Mouse (Mus musculus): ENCODE measurements at regions not wholly inside any gene's neighbourhood (a gene's known extent, or its start where the extent isn't known, plus 50 kb on each side); places are given as distances from the start of the nearest gene placed in this dataset.
A peak's percentile ranks its signal among the peaks of the same experiment; 100 is the strongest.
"Not testable (repeated sequence)": the region's sequence is repeated elsewhere in the genome, so short reads cannot be mapped to it uniquely, and the experiment has no call there.

DNA sequence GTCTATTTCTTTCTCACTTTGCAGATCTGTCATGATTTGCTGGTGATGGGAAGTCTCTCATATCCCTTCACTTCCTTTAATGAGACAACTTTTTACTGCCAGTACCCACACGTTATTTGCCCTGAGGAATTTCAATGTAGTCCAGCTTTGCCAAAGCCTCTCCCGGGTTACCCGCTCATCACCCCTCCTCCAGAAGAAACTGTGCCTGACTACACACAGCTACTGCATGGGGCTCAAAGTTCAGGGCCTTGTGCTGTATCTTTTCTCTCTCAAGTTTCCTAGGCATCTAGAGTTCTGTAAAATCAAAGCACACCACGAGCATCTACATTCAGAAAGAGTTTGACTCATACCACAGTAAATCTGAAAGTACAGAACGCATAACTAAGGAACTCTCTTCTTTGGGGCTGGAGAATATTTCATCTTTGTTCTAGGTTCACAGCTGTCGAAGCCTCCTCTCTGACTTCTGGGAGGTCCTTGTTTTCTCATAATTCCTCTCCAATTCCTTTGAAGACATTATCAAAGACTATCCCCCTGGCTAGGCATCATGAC lies 328.4 kb upstream of the Tmc3 start:
- DNase-seq = no peak

GRCm38 (mm10) chr7:83258363-83258916 lies 326.3 kb upstream of the Tmc3 start:
- no peak for DNase-seq

- no peak for DNase-seq
Observed at GRCm38 (mm10) chr7:83261489-83261888, 323.2 kb upstream of the Tmc3 start.

DNA sequence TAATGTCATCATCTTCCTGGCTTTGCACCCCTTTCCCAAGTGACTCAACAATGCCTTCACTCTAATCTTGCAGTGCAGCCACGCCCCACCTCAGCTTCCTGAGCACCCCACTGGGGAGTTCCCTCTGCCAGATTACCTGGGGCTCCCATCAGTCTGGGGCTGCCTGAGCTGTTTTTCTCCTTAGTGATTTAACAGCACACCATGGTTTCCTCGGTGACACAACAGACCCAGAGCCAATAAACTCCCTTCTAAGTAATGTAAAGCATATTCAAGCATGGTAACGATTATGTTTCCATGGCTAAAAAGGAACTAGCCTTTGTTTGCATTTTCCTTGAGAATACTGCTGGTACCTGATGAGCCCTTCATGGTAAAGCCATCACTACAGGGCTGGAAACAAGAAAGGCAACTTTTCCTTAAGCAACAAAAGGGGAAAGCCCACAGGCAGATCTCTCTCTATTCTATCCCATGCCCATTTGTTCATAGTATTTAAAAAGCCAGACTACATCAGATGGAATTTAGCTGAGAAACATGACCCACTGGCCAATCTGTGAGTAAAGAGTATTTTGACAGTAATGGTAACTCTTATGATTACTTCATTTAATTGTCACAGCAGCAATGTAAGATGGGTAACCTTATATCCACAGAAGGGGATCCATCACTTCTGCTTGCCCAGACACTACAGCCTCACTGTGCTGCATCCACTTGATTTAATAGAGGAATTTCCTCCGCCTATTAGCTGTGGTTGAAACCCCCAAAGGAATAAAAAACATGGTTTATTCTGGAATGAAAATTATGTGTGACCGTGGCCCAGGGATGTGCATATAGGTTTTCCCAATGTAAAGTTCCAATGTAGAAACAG lies 294.6 kb upstream of the Tmc3 start:
- no peak for DNase-seq

GRCm38 (mm10) chr7:83307112-83307511 lies 277.6 kb upstream of the Tmc3 start:
- no peak for DNase-seq

DNA sequence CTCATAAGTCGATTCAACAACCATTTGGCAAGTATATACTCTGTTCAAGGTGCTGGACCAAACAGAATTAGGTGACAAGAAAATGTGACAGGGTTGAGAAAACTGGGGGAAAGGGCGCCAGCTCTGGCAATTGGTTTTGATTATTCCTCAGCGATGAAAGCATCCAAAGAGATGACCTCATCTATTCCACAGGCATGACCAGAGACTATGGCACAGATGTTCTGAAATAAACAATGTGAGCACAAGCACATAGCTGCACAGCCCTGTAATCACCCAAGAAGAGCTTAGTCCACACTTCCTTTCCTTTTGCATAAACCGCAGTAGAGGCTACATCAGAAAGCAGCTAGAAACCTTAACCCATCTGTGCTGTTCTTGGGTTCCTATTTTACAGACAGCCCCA lies 272.6 kb upstream of the Tmc3 start:
- DNase-seq = no peak

GRCm38 (mm10) chr7:83329809-83330412 lies 254.8 kb upstream of the Tmc3 start:
- no peak for DNase-seq

GRCm38 (mm10) chr7:83347103-83347754 lies 237.5 kb upstream of the Tmc3 start:
- no peak for DNase-seq

DNA sequence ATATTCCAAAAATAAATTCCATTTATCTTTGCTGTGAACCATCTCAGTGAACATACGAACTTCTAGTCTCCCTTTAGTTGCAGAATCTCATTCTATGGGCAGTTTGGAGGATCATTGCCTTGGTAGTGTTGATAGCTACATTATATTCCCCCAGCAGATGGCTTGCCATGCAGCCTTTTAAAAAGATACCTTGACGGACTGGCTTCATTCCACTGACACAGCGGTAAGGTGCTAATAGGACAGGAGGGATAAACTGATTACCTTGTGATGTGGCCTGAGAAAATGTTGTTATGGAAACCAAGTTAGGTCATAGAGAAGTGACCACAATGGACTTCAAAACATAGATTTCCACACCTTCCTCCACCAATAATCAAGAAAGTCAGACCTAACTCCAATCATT lies 215.5 kb upstream of the Tmc3 start:
- DNase-seq = peak; percentile 51

- peak; percentile 71 for DNase-seq
Observed at GRCm38 (mm10) chr7:83369605-83370004, 215.1 kb upstream of the Tmc3 start.

DNA sequence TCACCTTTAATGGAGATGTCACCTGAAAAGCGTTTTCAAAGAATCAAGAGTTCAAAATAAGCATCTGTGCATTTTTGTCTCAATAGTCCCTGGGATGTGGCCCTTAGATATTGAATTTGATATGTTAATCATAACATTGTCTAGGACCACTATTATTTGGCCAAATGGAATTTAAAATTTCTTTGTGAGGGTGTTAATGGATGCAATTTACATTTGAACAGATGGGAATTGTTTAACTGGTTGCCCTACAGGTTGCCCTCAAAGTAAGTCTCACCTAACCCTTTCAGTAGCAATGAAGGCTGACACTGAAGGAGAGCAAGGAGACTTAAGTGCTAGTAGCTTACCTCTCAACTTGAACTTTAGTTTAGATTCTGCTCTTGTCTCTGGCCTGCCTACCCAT lies 207.9 kb upstream of the Tmc3 start:
- no peak for DNase-seq

GRCm38 (mm10) chr7:83381381-83382181 lies 203.1 kb upstream of the Tmc3 start:
- DNase-seq = no peak

DNA sequence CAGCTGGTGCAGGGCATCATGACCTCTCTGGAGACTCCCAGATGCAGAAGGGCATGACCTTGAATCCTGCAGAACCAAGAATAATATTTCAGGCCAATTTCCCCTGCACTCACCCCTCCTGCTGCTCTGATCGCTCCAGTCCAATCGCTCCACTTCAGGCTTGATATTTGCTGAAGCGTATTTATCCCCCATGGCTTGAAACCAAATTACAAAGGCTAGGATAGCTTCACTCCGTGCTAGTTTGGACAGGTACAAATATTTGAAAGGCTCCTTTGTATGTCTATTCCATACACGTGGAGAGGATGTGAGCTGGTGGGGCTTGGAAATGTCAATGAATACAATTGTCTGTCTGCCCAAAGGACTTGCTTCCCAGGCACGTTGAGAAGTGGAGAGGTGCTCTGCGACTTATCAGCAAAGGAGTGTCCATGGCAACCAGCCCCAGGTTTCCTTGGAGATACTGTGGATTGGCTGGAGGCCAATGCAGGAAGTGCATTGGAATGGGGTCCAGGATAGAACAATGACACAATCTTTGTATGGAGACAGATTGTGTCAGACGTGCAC lies 201.8 kb upstream of the Tmc3 start:
- no peak for DNase-seq

- no peak for DNase-seq
Observed at GRCm38 (mm10) chr7:83391388-83391787, 193.3 kb upstream of the Tmc3 start.

- DNase-seq = no peak
Observed at GRCm38 (mm10) chr7:83392181-83392580, 192.5 kb upstream of the Tmc3 start.

GRCm38 (mm10) chr7:83392625-83393024 lies 192.1 kb upstream of the Tmc3 start:
- DNase-seq = no peak

DNA sequence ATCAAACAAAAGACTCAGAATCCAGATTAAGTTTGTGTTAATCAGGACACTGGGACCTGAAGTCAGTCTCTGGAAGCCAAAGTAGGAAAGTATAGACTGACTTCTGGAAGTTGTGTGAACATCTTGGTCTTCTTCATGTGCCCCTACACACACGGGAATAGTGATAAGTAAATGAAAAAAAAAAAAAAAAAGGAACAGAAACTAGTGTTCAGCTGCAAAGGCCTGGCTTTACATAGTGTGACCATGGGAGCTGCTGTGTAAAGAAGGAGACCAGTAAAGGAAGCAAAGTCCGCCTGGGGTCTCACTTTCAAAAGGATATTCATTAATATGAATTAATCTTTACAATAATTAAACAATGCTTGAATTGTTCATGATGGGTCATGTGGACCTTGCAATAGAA lies 190.6 kb upstream of the Tmc3 start:
- DNase-seq = no peak

DNA sequence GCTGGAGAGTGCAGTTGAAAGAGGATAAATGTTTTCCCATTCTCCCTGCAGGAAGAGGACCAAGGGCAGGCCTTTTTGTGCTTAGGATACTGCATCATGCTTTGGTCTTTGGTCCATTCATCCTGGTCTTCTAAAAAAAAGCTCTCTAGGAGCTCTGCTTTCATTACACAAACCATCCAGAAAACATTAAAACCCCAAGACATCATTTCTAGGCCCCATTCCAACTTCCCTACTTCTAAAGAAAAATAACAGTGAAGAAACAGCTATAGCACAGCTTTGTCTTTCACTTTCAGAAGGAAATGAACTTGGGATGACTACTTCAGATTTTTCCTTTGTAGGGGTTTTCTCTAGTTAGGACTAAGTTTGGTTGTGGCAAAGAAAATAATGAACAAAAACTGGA lies 185.1 kb upstream of the Tmc3 start:
- DNase-seq = no peak

DNA sequence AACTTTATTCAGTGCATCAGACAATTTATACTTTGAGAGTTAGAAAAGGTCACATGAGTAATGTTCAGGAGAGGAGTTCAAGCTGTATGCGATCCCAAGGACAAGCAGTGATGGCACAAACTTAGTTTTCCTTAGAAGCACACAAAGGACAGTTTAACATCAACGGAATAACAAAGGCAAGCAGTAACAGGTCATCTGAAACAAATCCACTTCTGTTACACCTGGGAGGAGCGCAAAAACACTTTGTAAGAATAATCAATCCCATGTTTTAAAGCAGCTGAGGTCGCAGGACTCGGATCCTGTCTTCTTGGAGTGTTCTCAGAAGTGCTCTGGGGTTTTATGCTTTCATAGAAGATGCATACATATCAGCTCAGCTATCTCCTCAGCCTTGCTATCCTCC lies 183.7 kb upstream of the Tmc3 start:
- no peak for DNase-seq

- not testable (repeated sequence) for DNase-seq
Observed at GRCm38 (mm10) chr7:83412745-83413144, 172.0 kb upstream of the Tmc3 start.

DNA sequence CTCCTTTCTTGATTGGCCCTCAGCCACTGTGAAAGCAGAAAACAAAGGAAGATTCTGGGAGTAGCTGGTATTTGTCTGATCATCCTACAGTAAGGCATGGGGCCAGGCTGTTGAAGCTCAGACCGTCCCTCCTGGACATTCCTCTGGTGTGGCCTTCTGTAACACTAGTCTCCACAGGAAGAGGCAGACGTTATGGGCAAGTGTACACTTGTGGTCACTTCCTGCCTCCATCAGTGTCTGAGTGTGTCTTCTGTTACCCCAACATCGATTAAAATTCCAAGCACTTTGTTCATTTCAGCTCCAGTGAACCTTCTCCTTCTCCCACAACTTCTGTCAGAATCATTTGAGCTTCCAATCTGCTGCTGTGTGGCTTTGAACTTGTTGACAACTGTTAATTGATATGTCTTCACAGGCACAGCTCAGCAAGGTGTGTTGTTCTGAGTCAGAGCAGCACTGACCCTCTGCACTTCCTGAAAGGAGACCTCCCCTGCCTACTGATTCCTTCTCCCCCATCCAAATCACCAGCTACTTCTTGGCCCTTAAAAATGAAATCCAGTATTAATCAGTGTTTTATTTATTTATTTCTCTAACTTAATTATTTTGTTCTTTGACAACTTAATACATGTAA lies 154.7 kb upstream of the Tmc3 start:
- no peak for DNase-seq

DNA sequence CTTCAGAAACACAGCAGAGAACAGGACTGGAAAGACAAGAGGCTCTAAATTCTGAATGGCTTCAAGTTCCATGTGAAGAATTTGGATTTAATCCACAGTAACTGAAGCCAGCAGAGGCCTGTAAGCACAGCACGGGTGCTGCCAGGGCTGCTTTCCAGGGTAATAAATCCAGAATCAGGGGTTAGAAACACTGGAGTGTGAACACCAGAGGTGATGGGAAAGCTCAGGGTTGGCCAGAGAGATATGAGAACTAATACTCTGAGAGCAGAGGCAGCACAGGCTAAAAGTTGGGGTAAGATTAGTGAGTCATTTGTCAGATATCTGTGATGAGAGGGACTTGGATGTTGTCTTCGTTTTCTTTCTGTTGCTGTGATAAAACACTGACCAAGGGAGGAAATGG lies 153.6 kb upstream of the Tmc3 start:
- DNase-seq = no peak
